Mouse (Mus musculus): ENCODE data around the gene Tex30. TPM values are rescaled to one million over a fixed set of nuclear protein-coding genes. Genes with fewer than 3 reads are reported as not detected.

Tex30 gene
- polyA plus RNA-seq (2014; fragmentation: Illumina TruSeq; extraction: RNeasy Lipid Tissue Mini Kit (QIAGEN cat#74804); ENCODE audit: low read depth, low replicate concordance) = 49.4 TPM

GRCm38 (mm10) chr1:44102259-44102717 lies at the start of gene Tex30:
TSS of gene Tex30 (minus strand) at chr1:44102441.

GRCm38 (mm10) chr1:44147563-44148381 lies 45.5 kb upstream of the Tex30 start, which contains the start of gene Ercc5:
TSS of gene Ercc5 (plus strand) at chr1:44147744.

GRCm38 (mm10) chr1:44118239-44119054 lies 16.2 kb upstream of the Tex30 start, which contains the start of the genes Kdelc1 and Bivm:
TSS of gene Kdelc1 (minus strand) at chr1:44118808.
TSS of gene Bivm (plus strand) at chr1:44118957.

GRCm38 (mm10) chr1:44061836-44062235 lies 40.4 kb downstream of the Tex30 start, which contains the start of gene Gm8251:
TSS of gene Gm8251 (minus strand) at chr1:44061936.

Other genes with a start within 250 kb of the Tex30 start
- 124 TPM for gene Tpp2, start 168.8 kb downstream of the Tex30 start, polyA plus RNA-seq (2014; fragmentation: Illumina TruSeq; extraction: RNeasy Lipid Tissue Mini Kit (QIAGEN cat#74804); ENCODE audit: low read depth, low replicate concordance)
- not detected for gene Mettl21c, start 82.4 kb downstream of the Tex30 start, polyA plus RNA-seq (2014; fragmentation: Illumina TruSeq; extraction: RNeasy Lipid Tissue Mini Kit (QIAGEN cat#74804); ENCODE audit: low read depth, low replicate concordance)
- 0.35 TPM for gene Gm8251, start 40.5 kb downstream of the Tex30 start, polyA plus RNA-seq (2014; fragmentation: Illumina TruSeq; extraction: RNeasy Lipid Tissue Mini Kit (QIAGEN cat#74804); ENCODE audit: low read depth, low replicate concordance)
- gene Kdelc1, start 16.4 kb upstream of the Tex30 start, polyA plus RNA-seq (2014; fragmentation: Illumina TruSeq; extraction: RNeasy Lipid Tissue Mini Kit (QIAGEN cat#74804); ENCODE audit: low read depth, low replicate concordance) = 21.3 TPM
- gene Bivm, start 16.5 kb upstream of the Tex30 start, polyA plus RNA-seq (2014; fragmentation: Illumina TruSeq; extraction: RNeasy Lipid Tissue Mini Kit (QIAGEN cat#74804); ENCODE audit: low read depth, low replicate concordance) = 53.8 TPM
- 33.6 TPM for gene Ercc5, start 45.3 kb upstream of the Tex30 start, polyA plus RNA-seq (2014; fragmentation: Illumina TruSeq; extraction: RNeasy Lipid Tissue Mini Kit (QIAGEN cat#74804); ENCODE audit: low read depth, low replicate concordance)
- not detected for gene Mettl21e, start 116.5 kb upstream of the Tex30 start, polyA plus RNA-seq (2014; fragmentation: Illumina TruSeq; extraction: RNeasy Lipid Tissue Mini Kit (QIAGEN cat#74804); ENCODE audit: low read depth, low replicate concordance)